Mouse (Mus musculus) c-Kit-positive CD71-positive TER-119-negative erythroid progenitor cells, embryonic 14.5 days (primary cell): Measurements from ENCODE around the gene Wdr83os.
"Not testable (repeated sequence)": the region's sequence is repeated elsewhere in the genome, so short reads cannot be mapped to it uniquely, and the experiment has no call there.

Source experiments
- DNase-seq: peaks from one replicate; pipeline ENCODE4 v3.0.0-alpha.2; 2013; ENCODE audit warnings: low read depth

Wdr83os gene

GRCm38 (mm10) chr8:85119052-85119981 lies 38.8 kb downstream of the Wdr83os start:
- DNase-seq: no peak

- DNase-seq: not testable (repeated sequence)
Observed at GRCm38 (mm10) chr8:85120251-85120650, 39.7 kb downstream of the Wdr83os start.

- DNase-seq: no peak
Observed at GRCm38 (mm10) chr8:85122995-85123394, 42.5 kb downstream of the Wdr83os start, which contains the start of gene Zfp791. Gene Zfp791 (minus strand): TSS chr8:85123095.

- DNase-seq: no peak
Observed at GRCm38 (mm10) chr8:85123691-85124090, 43.2 kb downstream of the Wdr83os start.
